ENCODE assay signal across 25 mouse cellular contexts in genomic region chr4:69896111-69896510, GRCm38 (mm10).
"Had no signal": no experiment of that assay in that cellular context is flagged by ENCODE, and none has a peak within 500 bp of the region (broad histone marks: within the 10 kb centered on the region; RNA-seq: fewer than 3 reads in every experiment).

No protein-coding gene starts in this region.

- H3K4me1 ChIP-seq: heart, embryonic 13.5 days; heart, embryonic 15.5 days; hindbrain, embryonic 15.5 days; intestine, embryonic 15.5 days; liver, embryonic 13.5 days; liver, embryonic 15.5 days had no signal

- ATAC-seq: inflammation-experienced regulatory T-cells, adult 6 months; intestine, embryonic 15.5 days; intestine, postnatal 0 days had no signal

- H3K4me3 ChIP-seq: heart, embryonic 13.5 days; heart, embryonic 15.5 days; hindbrain, embryonic 13.5 days; hindbrain, embryonic 15.5 days; intestine, embryonic 15.5 days; left cerebral cortex, adult 2 months; limb, embryonic 10.5 days; limb, embryonic 12.5 days; liver, embryonic 13.5 days; liver, embryonic 15.5 days had no signal

- H3K27ac ChIP-seq: heart, embryonic 13.5 days; heart, embryonic 15.5 days; hindbrain, embryonic 13.5 days; hindbrain, embryonic 15.5 days; intestine, embryonic 15.5 days; left cerebral cortex, adult 2 months; limb, embryonic 10.5 days; limb, embryonic 12.5 days; liver, embryonic 13.5 days; liver, embryonic 15.5 days had no signal

- DNase-seq: gastrocnemius, postnatal 14 days; gastrocnemius, postnatal 36 days; heart, adult 18-20 months; heart, postnatal 14 days; heart, postnatal 36 days; kidney, adult 18-20 months; kidney, adult 8-10 months; kidney, postnatal 10 days; kidney, postnatal 25 days; kidney, postnatal 4 days; liver; liver, embryonic 13.5 days had no signal

- H3K9ac ChIP-seq: heart, embryonic 13.5 days; heart, embryonic 15.5 days; hindbrain, embryonic 13.5 days; hindbrain, embryonic 15.5 days; intestine, embryonic 15.5 days; limb, embryonic 12.5 days; liver, embryonic 13.5 days; liver, embryonic 15.5 days had no signal

- H3K27me3 ChIP-seq: heart, embryonic 13.5 days; heart, embryonic 15.5 days; hindbrain, embryonic 13.5 days; hindbrain, embryonic 15.5 days; intestine, embryonic 15.5 days; limb, embryonic 12.5 days; liver, embryonic 13.5 days; liver, embryonic 15.5 days had no signal

- H3K9me3 ChIP-seq: heart, embryonic 13.5 days; heart, embryonic 15.5 days; hindbrain, embryonic 13.5 days; hindbrain, embryonic 15.5 days; intestine, embryonic 15.5 days; limb, embryonic 10.5 days; limb, embryonic 12.5 days; liver, embryonic 13.5 days; liver, embryonic 15.5 days had no signal

- H3K36me3 ChIP-seq: heart, embryonic 13.5 days; heart, embryonic 15.5 days; hindbrain, embryonic 13.5 days; hindbrain, embryonic 15.5 days; intestine, embryonic 15.5 days; limb, embryonic 10.5 days; limb, embryonic 12.5 days; liver, embryonic 13.5 days; liver, embryonic 15.5 days had no signal

- H3K4me2 ChIP-seq: heart, embryonic 11.5 days; heart, embryonic 13.5 days; heart, embryonic 15.5 days; hindbrain, embryonic 13.5 days; hindbrain, embryonic 15.5 days; intestine, embryonic 15.5 days; limb, embryonic 12.5 days; liver, embryonic 11.5 days; liver, embryonic 13.5 days; liver, embryonic 15.5 days had no signal
